Mouse (Mus musculus): Measurements from ENCODE around the gene Lamb2.

The Lamb2 gene

GRCm38 (mm10) chr9:108479721-108480351 is at the start of gene Lamb2:
Lamb2 (plus strand) TSS chr9:108479736.
- no peak for DNase-seq (ENCODE audit: low spot score in 2 of 2)

GRCm38 (mm10) chr9:108431431-108432067 is 48.0 kb upstream of the Lamb2 start:
- DNase-seq (ENCODE audit: low spot score in 2 of 2): no peak

- DNase-seq (ENCODE audit: low spot score in 2 of 2): no peak
Observed at GRCm38 (mm10) chr9:108436182-108436581, 43.4 kb upstream of the Lamb2 start, which contains the start of gene BC048562. BC048562 (plus strand) TSS chr9:108436482.

GRCm38 (mm10) chr9:108439176-108439575 is 40.4 kb upstream of the Lamb2 start:
- no peak for DNase-seq (ENCODE audit: low spot score in 2 of 2)

- DNase-seq (ENCODE audit: low spot score in 2 of 2): no peak
Observed at GRCm38 (mm10) chr9:108440485-108440884, 39.1 kb upstream of the Lamb2 start.

GRCm38 (mm10) chr9:108441236-108441919 is 38.2 kb upstream of the Lamb2 start:
- no peak for DNase-seq (ENCODE audit: low spot score in 2 of 2)

- no peak for DNase-seq (ENCODE audit: low spot score in 2 of 2)
Observed at GRCm38 (mm10) chr9:108445125-108445524, 34.4 kb upstream of the Lamb2 start.

- DNase-seq (ENCODE audit: low spot score in 2 of 2): no peak
Observed at GRCm38 (mm10) chr9:108449860-108450259, 29.7 kb upstream of the Lamb2 start.

- DNase-seq (ENCODE audit: low spot score in 2 of 2): no peak
Observed at GRCm38 (mm10) chr9:108450292-108451169, 29.0 kb upstream of the Lamb2 start.

- no peak for DNase-seq (ENCODE audit: low spot score in 2 of 2)
Observed at GRCm38 (mm10) chr9:108451170-108451493, 28.4 kb upstream of the Lamb2 start.

GRCm38 (mm10) chr9:108451519-108452160 is 27.9 kb upstream of the Lamb2 start:
- DNase-seq (ENCODE audit: low spot score in 2 of 2): no peak

- DNase-seq (ENCODE audit: low spot score in 2 of 2): peak; percentile 76 to 85
Observed at GRCm38 (mm10) chr9:108452291-108452906, 27.1 kb upstream of the Lamb2 start.

- no peak for DNase-seq (ENCODE audit: low spot score in 2 of 2)
Observed at GRCm38 (mm10) chr9:108452911-108453310, 26.6 kb upstream of the Lamb2 start.

- DNase-seq (ENCODE audit: low spot score in 2 of 2): no peak
Observed at GRCm38 (mm10) chr9:108453458-108453857, 26.1 kb upstream of the Lamb2 start.

- DNase-seq (ENCODE audit: low spot score in 2 of 2): no peak
Observed at GRCm38 (mm10) chr9:108454429-108454828, 25.1 kb upstream of the Lamb2 start.

- DNase-seq (ENCODE audit: low spot score in 2 of 2): no peak
Observed at GRCm38 (mm10) chr9:108455747-108456571, 23.6 kb upstream of the Lamb2 start.

GRCm38 (mm10) chr9:108456953-108457352 is 22.6 kb upstream of the Lamb2 start:
- no peak for DNase-seq (ENCODE audit: low spot score in 2 of 2)

- no peak for DNase-seq (ENCODE audit: low spot score in 2 of 2)
Observed at GRCm38 (mm10) chr9:108459939-108460318, 19.6 kb upstream of the Lamb2 start.

GRCm38 (mm10) chr9:108460319-108461178 is 19.0 kb upstream of the Lamb2 start, which contains the start of gene Ccdc71:
Ccdc71 (plus strand) TSS chr9:108460527.
- DNase-seq (ENCODE audit: low spot score in 2 of 2): peak; percentile 64 to 79

All from spleen, postnatal 14 days (tissue).